Mouse (Mus musculus): ENCODE results near the gene Olig2. TPM values are rescaled to one million over a fixed set of nuclear protein-coding genes. Genes with fewer than 3 reads are reported as not detected.
"Not testable (repeated sequence)": the region's sequence is repeated elsewhere in the genome, so short reads cannot be mapped to it uniquely, and the experiment has no call there.

Gene Olig2
- polyA plus RNA-seq, 1 experiment, result not detected

DNA sequence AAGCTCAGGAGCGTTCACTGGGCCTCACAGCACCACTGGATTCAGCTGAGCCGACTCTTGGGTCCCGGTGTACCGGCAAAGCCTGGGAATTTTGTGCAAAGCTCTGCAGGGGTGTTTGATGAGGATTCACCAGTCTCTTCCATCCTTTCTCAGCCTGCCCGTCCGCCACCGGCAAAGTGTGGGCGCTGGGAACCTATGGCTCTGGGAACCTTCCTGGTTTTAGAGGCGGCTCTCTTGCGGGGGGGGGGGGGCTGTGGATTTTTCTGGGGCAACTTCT is 3.8 kb downstream of the Olig2 start:
- no peak overlapping the region for H3K4me3 ChIP-seq (replicated peaks; ENCODE audit: control insufficient read depth, low read depth, low read length)
- no peak overlapping the region for H3K27ac ChIP-seq (ENCODE audit: control insufficient read depth, insufficient read depth, low read depth, low read length, poor library complexity)
- TF ChIP-seq POLR2A (IDR thresholded peaks at IDR 0.05; ENCODE audit: borderline replicate concordance, control insufficient read depth, low read depth, low read length), result no peak
- no peak for TF ChIP-seq CTCF (IDR thresholded peaks at IDR 0.05; ENCODE audit: control insufficient read depth, insufficient read depth, low read length)
- no peaks in the 10 kb centered on the region for H3K4me1 ChIP-seq (ENCODE audit: control insufficient read depth, insufficient read depth, low read length)
- WGBS, result 10% methylated on average over 10 of the region's 10 CpGs

DNA sequence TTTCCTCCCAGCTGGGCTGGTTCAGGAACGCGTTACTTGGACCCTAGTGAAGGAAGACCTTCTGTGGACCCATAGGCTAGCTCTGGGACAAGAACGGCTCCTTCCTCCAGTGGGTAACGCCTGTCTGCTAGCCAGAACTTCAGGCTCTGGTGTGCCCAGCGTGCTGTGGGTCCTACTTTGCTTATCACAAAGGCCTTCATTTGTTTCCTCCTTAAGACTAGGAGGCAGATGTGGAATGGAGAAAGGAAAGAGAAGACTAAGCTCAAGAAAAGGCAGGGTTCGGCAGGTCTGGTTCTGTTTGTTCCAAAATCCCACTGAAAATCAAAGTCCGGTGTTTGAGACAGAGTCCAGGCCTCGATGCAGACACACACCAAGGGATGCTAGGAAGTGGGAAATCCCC is 4.4 kb downstream of the Olig2 start:
- 25% methylated on average over 8 of the region's 8 CpGs for WGBS

DNA sequence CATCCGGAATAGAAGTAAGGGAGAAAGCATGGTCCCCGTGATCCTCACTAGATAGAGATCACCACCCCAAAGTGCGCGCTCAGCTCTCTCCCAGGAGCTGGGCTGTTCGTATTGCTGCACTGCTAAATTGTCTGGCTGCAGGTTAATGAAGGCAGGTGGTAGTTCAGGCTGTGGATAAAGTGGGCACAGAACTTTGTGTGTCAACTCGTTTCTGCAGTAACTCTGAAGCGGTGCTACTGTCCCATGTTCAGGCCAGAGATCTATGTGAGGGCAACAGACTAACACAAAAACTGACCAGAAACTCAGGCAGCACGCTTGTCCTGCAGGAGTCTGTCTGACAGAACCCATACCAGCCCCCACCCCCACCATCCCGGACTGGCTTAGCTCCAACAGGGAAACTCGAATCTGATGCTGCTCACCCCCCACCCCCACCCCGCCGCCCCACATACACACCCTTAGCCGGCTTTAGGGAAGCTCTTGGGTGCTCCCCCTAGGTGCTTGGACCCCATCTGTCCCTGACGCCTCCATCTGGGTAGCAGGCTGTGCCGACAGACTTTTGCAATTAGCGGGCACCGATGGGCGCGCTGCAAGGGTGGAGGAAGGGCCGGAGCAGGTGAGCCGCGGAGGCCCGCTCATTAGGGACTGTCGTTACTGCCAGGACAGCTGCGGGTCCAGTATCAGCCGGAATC is 6.7 kb downstream of the Olig2 start:
- Histone ChIP-seq H3K27ac (ENCODE audit: control insufficient read depth, insufficient read depth, low read depth, low read length, poor library complexity) (no peak overlapping the region), H3K4me1 (ENCODE audit: control insufficient read depth, insufficient read depth, low read length) (no peaks in the 10 kb centered on the region; the same call in none of the 2 replicates), H3K4me3 (replicated peaks; ENCODE audit: control insufficient read depth, low read depth, low read length) (no peak overlapping the region)
- WGBS, result 11% methylated on average over 26 of the region's 26 CpGs
- TF ChIP-seq CTCF (IDR thresholded peaks at IDR 0.05; ENCODE audit: control insufficient read depth, insufficient read depth, low read length) (no peak), POLR2A (IDR thresholded peaks at IDR 0.05; ENCODE audit: borderline replicate concordance, control insufficient read depth, low read depth, low read length) (no peak)

More for the DNA sequence above, 4.4 kb downstream of the Olig2 start:
- no peak overlapping the region for H3K4me3 ChIP-seq (replicated peaks; ENCODE audit: control insufficient read depth, low read depth, low read length)
- H3K27ac ChIP-seq (ENCODE audit: control insufficient read depth, insufficient read depth, low read depth, low read length, poor library complexity), result no peak overlapping the region
- TF ChIP-seq CTCF (IDR thresholded peaks at IDR 0.05; ENCODE audit: control insufficient read depth, insufficient read depth, low read length) (no peak), POLR2A (IDR thresholded peaks at IDR 0.05; ENCODE audit: borderline replicate concordance, control insufficient read depth, low read depth, low read length) (no peak)
- H3K4me1 ChIP-seq (ENCODE audit: control insufficient read depth, insufficient read depth, low read length), result no peaks in the 10 kb centered on the region

DNA sequence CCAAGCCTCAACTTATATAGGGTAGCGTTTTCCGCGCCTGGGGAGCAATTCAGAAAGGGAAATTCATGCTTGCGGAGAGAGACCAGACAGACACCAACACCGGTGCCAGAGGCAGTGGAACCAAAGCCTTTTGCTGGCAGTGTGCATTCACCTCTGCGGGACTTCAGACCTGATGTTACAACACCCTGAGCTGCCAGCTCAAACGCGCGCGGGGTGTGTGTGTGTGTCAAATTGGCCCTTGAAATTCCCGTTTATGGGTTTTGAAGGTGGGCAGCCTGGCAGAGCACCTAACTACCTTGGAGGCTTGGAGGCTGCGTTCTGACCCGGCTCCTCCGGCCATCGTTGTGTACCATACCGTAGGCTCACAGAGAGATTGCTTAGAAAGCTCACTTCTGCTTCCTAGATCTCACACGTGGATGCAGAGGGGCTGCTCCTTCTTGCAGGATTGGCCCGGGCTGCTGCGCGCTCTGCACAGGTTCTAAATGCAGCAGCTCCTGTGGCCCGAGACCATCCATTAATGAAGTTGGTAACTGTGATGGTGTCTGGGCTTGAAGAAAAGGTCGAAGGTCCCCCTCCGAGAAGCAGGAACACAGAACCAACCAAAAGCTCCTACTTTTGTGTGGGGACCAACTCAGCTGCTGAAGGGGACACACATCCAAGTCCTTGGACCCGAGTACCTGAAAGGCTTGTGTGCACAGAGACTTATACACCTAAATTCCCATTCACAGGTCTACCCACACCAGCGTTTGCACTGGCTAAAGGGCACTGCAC is 7.4 kb downstream of the Olig2 start:
- Histone ChIP-seq H3K4me3 (replicated peaks; ENCODE audit: control insufficient read depth, low read depth, low read length) (no peak overlapping the region), H3K27ac (ENCODE audit: control insufficient read depth, insufficient read depth, low read depth, low read length, poor library complexity) (no peak overlapping the region), H3K4me1 (ENCODE audit: control insufficient read depth, insufficient read depth, low read length) (no peaks in the 10 kb centered on the region; the same call in none of the 2 replicates)
- 5% methylated on average over 25 of the region's 25 CpGs for WGBS
- TF ChIP-seq CTCF (IDR thresholded peaks at IDR 0.05; ENCODE audit: control insufficient read depth, insufficient read depth, low read length) (no peak), POLR2A (IDR thresholded peaks at IDR 0.05; ENCODE audit: borderline replicate concordance, control insufficient read depth, low read depth, low read length) (no peak)

DNA sequence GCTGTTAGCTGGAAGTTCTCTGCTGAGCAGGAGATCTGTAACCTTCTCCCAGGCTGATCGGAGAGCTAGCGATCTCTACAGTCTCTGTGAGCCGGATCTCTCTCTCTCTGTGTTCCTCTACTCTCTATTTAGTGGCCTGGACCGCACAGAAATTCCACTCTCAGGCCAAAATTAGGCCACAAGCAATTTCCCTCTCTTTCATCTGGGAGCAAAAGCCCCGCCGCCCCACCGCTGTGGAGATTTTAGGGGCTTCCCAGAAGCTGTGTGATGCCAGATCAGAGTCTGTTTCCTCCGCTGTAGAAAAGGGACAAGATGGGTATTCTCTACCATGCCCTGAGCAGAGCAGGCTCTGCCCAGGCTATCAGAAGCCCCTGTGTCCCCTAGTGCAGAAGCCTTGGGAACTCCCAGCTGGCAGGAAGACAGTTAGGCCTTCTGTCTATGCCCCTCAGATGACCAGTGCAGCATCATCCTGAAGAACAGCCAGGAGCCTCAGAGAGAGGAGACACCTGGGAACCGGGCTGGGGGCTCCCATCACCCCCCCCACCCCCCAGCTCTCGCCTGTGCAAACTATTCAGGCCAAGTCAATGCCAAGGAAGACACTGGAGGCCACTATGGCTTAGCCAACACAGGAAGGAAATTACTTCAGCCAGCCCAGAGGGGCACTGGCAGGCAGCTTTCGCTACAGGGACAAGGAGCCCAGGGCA is 8.1 kb downstream of the Olig2 start:
- Histone ChIP-seq H3K4me1 (ENCODE audit: control insufficient read depth, insufficient read depth, low read length) (no peaks in the 10 kb centered on the region; the same call in none of the 2 replicates), H3K27ac (ENCODE audit: control insufficient read depth, insufficient read depth, low read depth, low read length, poor library complexity) (no peak overlapping the region), H3K4me3 (replicated peaks; ENCODE audit: control insufficient read depth, low read depth, low read length) (no peak overlapping the region)
- WGBS, result 17% methylated on average over 11 of the region's 11 CpGs
- TF ChIP-seq POLR2A (IDR thresholded peaks at IDR 0.05; ENCODE audit: borderline replicate concordance, control insufficient read depth, low read depth, low read length), result no peak
- no peak for TF ChIP-seq CTCF (IDR thresholded peaks at IDR 0.05; ENCODE audit: control insufficient read depth, insufficient read depth, low read length)

DNA sequence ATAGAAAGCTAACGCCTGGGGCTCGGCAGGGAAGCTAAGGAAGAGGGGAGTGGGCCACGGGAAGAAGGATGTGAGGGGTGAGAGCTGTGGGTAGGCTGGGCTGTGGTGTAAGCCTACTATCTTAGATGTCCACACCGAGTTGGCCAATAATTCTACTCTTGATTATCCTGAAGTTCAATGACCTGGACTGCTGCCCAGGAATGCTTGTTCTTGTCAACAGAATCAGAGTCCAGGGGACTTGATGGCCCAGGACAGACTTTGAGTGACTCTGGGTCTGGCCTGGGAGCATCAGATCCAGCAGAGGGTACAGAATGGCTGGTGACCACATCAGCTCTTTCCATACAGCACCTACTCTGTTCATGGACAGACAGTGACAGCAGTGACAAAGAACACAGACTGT is 13.8 kb downstream of the Olig2 start:
- Histone ChIP-seq H3K4me1 (ENCODE audit: control insufficient read depth, insufficient read depth, low read length) (no peaks in the 10 kb centered on the region; the same call in none of the 2 replicates), H3K27ac (ENCODE audit: control insufficient read depth, insufficient read depth, low read depth, low read length, poor library complexity) (no peak overlapping the region), H3K4me3 (replicated peaks; ENCODE audit: control insufficient read depth, low read depth, low read length) (no peak overlapping the region)
- WGBS, result 34% methylated on average over 4 of the region's 4 CpGs
- TF ChIP-seq POLR2A (IDR thresholded peaks at IDR 0.05; ENCODE audit: borderline replicate concordance, control insufficient read depth, low read depth, low read length) (no peak), CTCF (IDR thresholded peaks at IDR 0.05; ENCODE audit: control insufficient read depth, insufficient read depth, low read length) (no peak)

DNA sequence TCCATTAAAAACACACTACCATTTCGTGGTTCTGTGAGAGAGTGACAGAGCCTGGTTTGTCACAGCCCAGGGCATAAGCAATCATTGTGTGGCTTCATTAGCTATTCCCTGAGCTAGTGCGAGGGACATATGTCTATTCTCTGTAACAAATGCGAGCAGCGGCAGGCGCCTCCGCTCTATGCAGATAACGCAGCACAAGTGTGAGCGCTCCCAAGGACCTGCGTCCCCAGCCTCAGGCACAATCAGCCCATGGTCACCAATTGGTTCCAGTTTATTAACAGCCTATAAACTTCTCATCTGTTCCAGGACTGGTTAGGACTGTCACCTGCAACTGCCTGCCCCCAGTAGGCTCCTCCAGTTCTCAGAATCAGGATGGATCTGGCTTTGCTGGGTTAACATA is 21.0 kb downstream of the Olig2 start:
- 78% methylated on average over 9 of the region's 9 CpGs for WGBS
- no peak for TF ChIP-seq CTCF (IDR thresholded peaks at IDR 0.05; ENCODE audit: control insufficient read depth, insufficient read depth, low read length)
- TF ChIP-seq POLR2A (IDR thresholded peaks at IDR 0.05; ENCODE audit: borderline replicate concordance, control insufficient read depth, low read depth, low read length), result no peak
- no peak overlapping the region for H3K27ac ChIP-seq (ENCODE audit: control insufficient read depth, insufficient read depth, low read depth, low read length, poor library complexity)
- no peaks in the 10 kb centered on the region for H3K4me1 ChIP-seq (ENCODE audit: control insufficient read depth, insufficient read depth, low read length)
- no peak overlapping the region for H3K4me3 ChIP-seq (replicated peaks; ENCODE audit: control insufficient read depth, low read depth, low read length)

DNA sequence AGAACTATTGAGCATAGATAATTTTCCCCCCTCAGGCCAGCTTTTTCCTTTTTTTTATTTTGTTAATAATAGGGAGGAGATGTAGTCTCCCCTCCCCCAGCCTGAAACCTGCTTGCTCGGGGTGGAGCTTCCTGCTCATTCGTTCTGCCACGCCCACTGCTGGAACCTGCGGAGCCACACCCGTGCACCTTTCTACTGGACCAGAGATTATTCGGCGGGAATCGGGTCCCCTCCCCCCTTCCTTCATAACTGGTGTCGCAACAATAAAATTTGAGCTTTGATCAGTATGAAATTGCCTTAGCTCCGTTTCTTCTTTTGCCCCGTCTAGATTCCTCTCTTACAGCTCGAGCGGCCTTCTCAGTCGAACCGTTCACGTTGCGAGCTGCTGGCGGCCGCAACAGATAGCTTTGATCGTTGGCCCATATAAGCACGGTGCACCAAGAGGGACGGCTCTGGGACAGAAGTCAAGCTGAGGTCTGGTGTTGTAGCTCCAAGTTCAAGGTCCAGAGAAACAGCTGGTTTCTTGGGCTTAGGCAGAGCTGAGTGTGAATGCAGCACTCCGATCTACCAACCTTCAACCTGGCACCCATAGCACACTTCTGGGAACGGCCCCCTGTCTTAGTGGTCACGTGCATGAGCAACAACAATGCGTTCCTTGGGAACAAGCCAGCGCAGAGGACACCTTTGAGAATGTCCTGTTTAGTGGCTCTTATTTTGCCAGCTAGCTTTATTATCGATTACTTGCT is 30.3 kb downstream of the Olig2 start:
- not testable (repeated sequence) for H3K27ac ChIP-seq (ENCODE audit: control insufficient read depth, insufficient read depth, low read depth, low read length, poor library complexity); H3K4me3 ChIP-seq (replicated peaks; ENCODE audit: control insufficient read depth, low read depth, low read length); H3K4me1 ChIP-seq (ENCODE audit: control insufficient read depth, insufficient read depth, low read length)
- 11% methylated on average over 19 of the region's 28 CpGs for WGBS
